Mouse (Mus musculus) embryonic facial prominence, embryonic 10.5 days (tissue): ENCODE data around the gene Megf6. TPM values are rescaled to one million over a fixed set of nuclear protein-coding genes. Genes with fewer than 3 reads are reported as not detected.
A peak's percentile ranks its signal among the peaks of the same experiment; 100 is the strongest.

ENCODE experiments used
- DNase-seq: peaks from one replicate; pipeline ENCODE4 v3.0.0-alpha.2; 2017; ENCODE audit warnings: low spot score
- H3K27ac ChIP-seq: fragments of 300-500 bp; sonication (generic); replicated peaks from 2 replicates; pipeline ENCODE4 v1.5.1; 2016; ENCODE audit warnings: mild to moderate bottlenecking
- H3K27me3 ChIP-seq: fragments of 300-500 bp; sonication (generic); replicated peaks from 2 replicates; pipeline ENCODE4 v1.6.1; 2016; ENCODE audit warnings: low read depth, mild to moderate bottlenecking; ENCODE audit not compliant: poor library complexity, severe bottlenecking
- H3K36me3 ChIP-seq: fragments of 300-500 bp; sonication (generic); replicated peaks from 2 replicates; pipeline ENCODE4 v1.6.1; 2016; ENCODE audit warnings: mild to moderate bottlenecking, moderate library complexity
- H3K4me1 ChIP-seq: fragments of 300-500 bp; sonication (generic); 2 replicates; pipeline ENCODE4 v1.6.1; 2016
- H3K4me3 ChIP-seq: fragments of 300-500 bp; sonication (generic); 2 replicates; pipeline ENCODE4 v1.5.1; 2016; ENCODE audit warnings: mild to moderate bottlenecking, moderate library complexity
- H3K9me3 ChIP-seq: fragments of 300-500 bp; sonication (generic); 2 replicates; pipeline ENCODE4 v1.6.1; 2016; ENCODE audit warnings: mild to moderate bottlenecking
- WGBS: fragments of 180-500 bp; shearing (Covaris S2); methylation state at CpG from one replicate; pipeline ENCODE4 v1.1.7; 2016; 5-methylcytosine and 5-hydroxymethylcytosine counted together
- polyA plus RNA-seq: library from polyadenylated mRNA; unstranded; fragments of >200 nt; fragmentation: Nextera tagmentation; extraction: Ambion mirVana; gene quantifications from 2 replicates; pipeline ENCODE4 v1.2.1, GENCODE M21; 2016

Gene Megf6
- polyA plus RNA-seq, 1 experiment from 2014 or later, result 38.7 TPM

DNA sequence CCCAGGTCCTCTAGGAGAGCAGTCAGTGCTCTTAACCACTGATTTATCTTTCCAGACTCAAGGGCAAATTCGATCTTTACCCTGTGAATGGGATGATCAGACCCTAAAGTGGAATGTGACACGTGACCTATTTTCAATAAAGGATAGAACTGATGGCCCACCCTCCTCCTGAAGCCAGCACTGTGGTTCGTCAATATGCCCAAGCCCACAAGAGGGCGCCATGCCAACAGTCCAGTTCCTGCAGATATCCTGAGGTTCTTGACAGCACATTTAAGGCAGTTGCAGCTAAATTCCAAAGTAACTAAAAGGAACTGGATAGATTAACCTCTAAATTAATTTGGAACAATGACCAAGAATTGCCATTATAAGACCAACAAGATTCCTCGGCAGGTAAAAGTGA, 3.5 kb upstream of the Megf6 start:
- Histone ChIP-seq H3K36me3 (no peaks in the 10 kb centered on the region), H3K4me1 (peaks cover 29% of the 10 kb centered on the region), H3K9me3 (no peaks in the 10 kb centered on the region), H3K4me3 (no peak overlapping the region), H3K27me3 (peaks cover 39% of the 10 kb centered on the region), H3K27ac (no peak overlapping the region)
- peak; percentile 74 for DNase-seq
- WGBS, result 24% methylated on average over 5 of the region's 5 CpGs

DNA sequence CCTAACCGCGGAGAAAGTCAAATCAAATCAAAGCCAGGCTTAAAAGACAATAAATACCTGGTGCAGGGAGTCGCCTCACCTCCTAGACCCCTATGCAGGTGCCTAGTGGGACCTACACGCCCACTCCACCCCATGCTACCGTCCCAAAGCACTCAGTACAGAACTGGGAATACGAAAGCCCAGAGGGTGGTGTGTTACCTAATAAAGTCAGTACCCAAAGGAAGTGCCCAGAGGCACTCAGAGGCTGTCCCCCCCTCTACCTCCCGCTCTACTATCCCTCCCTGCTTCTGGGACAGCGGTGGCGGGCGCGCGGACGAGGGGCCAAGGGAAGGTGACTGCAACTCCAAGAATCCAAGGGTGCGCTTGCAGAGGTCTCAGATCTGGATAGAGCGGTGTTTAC, 509 bp upstream of the Megf6 start:
- H3K4me3 ChIP-seq, result peak overlapping the region; percentile 78
- H3K27ac ChIP-seq, result peak overlapping the region; percentile 68; the same call in 1 of the 2 replicates
- peaks cover 8% of the 10 kb centered on the region; the same call in 1 of the 2 replicates for H3K36me3 ChIP-seq
- H3K27me3 ChIP-seq, result peaks cover 61% of the 10 kb centered on the region
- no peak for DNase-seq
- WGBS, result under 1% methylated on average over 15 of the region's 15 CpGs
- H3K9me3 ChIP-seq, result no peaks in the 10 kb centered on the region
- H3K4me1 ChIP-seq, result peaks cover 59% of the 10 kb centered on the region

DNA sequence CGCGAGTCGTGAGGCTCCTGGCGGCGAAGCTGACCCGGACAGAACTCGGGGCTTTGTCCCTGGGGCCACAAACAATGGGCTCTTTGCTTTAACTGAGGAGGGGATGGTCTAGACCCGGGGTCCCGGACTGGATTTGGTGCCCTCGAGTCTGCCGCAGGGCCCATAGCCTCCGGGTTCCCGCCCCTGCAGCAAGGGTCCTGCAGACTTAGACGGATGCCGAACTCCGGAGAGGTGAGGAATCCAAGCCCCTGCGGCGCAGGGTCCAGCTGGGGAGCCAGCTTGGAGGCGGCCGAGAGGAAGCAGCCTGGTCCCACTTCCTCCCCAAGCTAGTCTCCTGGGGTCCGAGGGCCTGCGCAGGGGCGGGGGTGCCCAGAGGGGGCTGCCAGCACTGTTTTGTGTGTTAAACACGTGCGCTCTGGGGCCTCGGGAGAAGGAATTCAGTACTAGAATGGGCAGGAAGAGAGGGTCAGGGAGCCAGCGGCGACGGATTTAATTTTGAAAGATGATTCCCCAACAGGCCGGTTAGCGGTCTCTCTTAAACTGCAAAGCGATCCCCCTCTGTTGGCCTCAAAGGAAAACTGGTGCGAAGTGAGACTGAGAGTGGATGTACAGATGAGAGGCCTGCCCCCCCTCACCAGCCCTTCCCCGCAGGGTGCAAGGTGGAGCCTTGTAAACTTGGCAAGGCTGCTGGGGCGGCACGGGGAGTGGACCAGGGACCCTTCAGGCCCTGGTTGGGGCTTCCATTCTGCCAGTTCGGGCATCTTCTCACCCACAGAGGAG, 811 bp downstream of the Megf6 start:
- H3K36me3 ChIP-seq, result peaks cover 8% of the 10 kb centered on the region; the same call in 1 of the 2 replicates
- no peaks in the 10 kb centered on the region for H3K9me3 ChIP-seq
- H3K27me3 ChIP-seq, result peaks cover 61% of the 10 kb centered on the region
- DNase-seq, result peak; percentile 81
- H3K4me1 ChIP-seq, result peaks cover 72% of the 10 kb centered on the region
- H3K27ac ChIP-seq, result peak overlapping the region; percentile 87
- peak overlapping the region; percentile 78 for H3K4me3 ChIP-seq
- under 1% methylated on average over 37 of the region's 37 CpGs for WGBS

DNA sequence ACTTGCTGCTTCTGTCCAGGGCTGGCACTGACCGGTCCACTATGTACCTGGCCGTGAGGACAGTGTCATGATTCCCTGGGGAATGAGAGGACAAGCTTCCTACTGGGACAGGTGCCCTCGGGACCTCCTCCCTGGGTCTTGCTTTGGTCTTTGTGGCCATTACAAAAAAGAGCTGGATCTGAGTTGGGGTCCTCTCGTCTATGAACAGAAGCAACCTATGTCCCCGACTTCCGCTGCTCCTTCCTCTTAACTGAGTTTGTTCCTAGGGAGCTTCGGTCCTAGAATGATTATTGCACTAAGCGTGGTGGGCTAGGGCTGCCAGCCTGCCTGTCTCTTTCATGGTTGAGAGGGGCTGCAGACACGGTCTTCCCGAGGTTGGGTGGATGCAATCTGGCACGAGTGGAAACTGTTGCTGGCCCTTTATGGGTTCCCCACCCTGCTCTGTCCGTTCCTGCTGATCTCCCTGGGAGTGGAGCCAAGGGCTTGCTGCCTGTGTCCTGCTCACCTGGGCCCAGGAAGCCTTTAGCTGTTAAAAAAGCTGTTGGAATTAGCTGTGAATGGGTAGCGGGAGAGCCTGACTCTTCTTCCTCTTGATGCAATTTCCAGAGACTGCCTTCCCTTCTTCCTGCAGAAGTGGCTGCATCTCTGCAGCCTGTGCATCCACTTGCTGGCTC, 1.5 kb downstream of the Megf6 start:
- WGBS, result 38% methylated on average over 13 of the region's 13 CpGs
- Histone ChIP-seq H3K27me3 (peaks cover 61% of the 10 kb centered on the region), H3K4me3 (peak overlapping the region; percentile 78), H3K36me3 (peaks cover 13% of the 10 kb centered on the region), H3K27ac (peak overlapping the region; percentile 87; the same call in 1 of the 2 replicates), H3K4me1 (peaks cover 79% of the 10 kb centered on the region), H3K9me3 (no peaks in the 10 kb centered on the region)
- DNase-seq, result no peak

DNA sequence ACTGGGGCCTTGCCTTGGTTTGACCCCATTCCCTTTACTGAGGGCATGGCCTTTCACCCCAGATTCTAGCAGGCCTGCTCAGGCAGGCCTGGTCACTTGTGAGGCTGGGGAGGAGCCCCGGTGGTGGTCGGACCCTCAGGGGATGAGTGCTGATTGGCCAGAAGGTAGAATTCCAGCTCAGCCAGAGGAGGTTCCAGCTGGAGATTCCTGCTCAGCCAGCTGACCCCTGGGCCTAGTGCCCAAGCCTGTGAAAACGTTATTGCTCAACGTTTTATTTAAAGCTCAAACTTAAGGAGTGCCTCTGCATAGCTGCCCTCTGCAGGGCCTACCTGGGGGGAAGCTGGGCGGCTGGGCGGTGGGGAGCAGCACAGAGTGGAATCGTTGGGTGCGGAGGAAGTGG, 6.7 kb downstream of the Megf6 start:
- peaks cover 21% of the 10 kb centered on the region for H3K27me3 ChIP-seq
- H3K27ac ChIP-seq, result peak overlapping the region; percentile 31; the same call in 1 of the 2 replicates
- H3K4me1 ChIP-seq, result peaks cover 78% of the 10 kb centered on the region
- DNase-seq, result peak; percentile 49
- no peak overlapping the region for H3K4me3 ChIP-seq
- H3K36me3 ChIP-seq, result peaks cover 57% of the 10 kb centered on the region
- 41% methylated on average over 8 of the region's 8 CpGs for WGBS
- H3K9me3 ChIP-seq, result no peaks in the 10 kb centered on the region

DNA sequence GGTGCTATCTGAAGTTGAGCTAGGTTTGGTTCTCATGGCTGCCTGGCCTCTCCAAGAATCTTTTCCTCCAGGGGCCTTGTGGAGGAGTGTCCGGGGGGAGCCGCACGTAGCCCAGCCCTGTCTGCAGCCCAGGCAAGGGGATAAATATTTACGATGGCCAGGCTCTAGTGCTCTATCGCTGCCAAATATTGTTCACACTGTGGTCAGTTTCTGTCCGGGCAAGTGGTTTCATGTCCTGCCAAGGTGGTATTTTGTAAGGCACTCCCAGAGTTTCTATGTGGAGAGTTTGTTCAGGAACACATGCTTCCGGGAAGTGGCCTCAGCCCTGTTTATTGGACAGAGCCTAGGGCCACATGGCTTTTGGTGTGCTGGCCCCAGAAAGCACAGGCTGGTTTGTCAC, 10.5 kb downstream of the Megf6 start:
- H3K9me3 ChIP-seq, result no peaks in the 10 kb centered on the region
- WGBS, result 87% methylated on average over 7 of the region's 7 CpGs
- H3K27ac ChIP-seq, result no peak overlapping the region
- no peak overlapping the region for H3K4me3 ChIP-seq
- no peaks in the 10 kb centered on the region for H3K27me3 ChIP-seq
- no peak for DNase-seq
- peaks cover 41% of the 10 kb centered on the region for H3K4me1 ChIP-seq
- peaks cover 86% of the 10 kb centered on the region for H3K36me3 ChIP-seq

DNA sequence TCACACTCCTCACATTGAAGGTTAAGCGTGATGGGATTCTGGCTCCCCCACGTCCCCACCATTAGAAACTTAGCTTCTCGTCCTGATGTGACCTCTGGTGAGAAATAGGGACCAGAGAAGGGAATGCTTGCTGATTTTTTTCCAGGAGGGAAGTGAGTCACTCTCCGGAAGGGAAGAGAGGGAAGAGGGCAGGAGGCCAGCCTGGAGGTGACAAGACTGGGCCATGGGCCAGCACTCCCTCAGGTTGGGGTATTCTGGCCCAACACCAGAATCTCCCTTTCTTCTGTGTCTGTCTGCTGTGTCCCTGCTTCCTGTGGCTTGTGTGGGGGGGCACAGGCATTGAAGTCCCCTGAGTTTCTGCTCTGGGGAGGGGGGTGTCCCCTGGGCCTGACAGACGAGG, 13.0 kb downstream of the Megf6 start:
- Histone ChIP-seq H3K4me1 (peaks cover 21% of the 10 kb centered on the region), H3K9me3 (no peaks in the 10 kb centered on the region), H3K36me3 (peaks cover 88% of the 10 kb centered on the region), H3K27ac (no peak overlapping the region), H3K27me3 (no peaks in the 10 kb centered on the region), H3K4me3 (no peak overlapping the region)
- DNase-seq, result no peak
- WGBS, result 82% methylated on average over 5 of the region's 5 CpGs

DNA sequence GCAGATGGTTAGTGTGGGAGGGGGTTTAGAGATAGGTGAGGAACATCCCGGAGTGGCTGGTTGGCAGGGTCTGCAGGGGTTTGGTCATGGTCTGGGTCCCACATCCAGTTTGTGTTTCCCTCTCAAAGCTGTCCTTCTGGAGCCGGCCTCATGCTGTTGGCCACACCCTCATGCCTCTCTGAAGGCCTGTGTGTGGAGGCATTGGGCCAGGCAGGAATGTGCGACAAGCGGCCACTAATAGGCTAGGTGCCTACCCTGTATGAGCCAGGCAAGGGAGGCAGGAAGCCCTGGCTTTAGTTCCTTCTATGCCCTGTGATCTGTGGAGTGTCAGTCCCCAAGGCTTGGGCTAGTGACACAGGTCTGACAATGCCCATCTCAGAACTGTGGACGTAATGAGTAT, 14.5 kb downstream of the Megf6 start:
- H3K9me3 ChIP-seq, result no peaks in the 10 kb centered on the region
- H3K4me3 ChIP-seq, result no peak overlapping the region
- DNase-seq, result no peak
- H3K27me3 ChIP-seq, result no peaks in the 10 kb centered on the region
- H3K4me1 ChIP-seq, result peaks cover 20% of the 10 kb centered on the region
- peaks cover 86% of the 10 kb centered on the region for H3K36me3 ChIP-seq
- H3K27ac ChIP-seq, result no peak overlapping the region
- WGBS, result 76% methylated on average over 5 of the region's 5 CpGs

DNA sequence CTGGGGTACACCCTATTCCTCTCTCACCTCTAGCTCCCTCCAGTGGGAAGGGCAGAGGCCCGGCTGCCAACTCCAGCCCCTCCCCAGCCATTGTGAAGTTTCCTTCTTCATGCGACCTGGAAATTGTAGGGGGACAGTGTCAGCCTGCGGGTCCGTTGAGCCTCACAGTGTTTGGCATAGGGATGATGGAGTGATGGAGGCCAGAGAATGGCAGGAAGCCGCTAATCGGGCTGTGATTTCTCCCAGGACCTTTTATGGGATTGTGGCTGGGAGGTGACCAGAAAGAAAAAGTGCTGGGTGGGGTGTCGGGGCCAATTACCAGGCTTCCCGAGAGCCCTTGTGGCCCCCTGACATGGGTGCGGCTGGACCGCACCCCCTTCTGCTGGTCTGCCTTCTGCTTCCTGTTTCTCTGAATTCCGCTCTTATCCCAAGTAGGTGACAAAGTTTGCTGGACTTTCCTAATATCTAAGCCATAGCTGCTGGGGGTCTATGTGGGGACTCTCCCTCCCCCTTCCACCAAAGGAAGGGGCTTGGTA, 15.5 kb downstream of the Megf6 start:
- H3K36me3 ChIP-seq, result peaks cover 87% of the 10 kb centered on the region
- no peak overlapping the region for H3K27ac ChIP-seq
- H3K9me3 ChIP-seq, result no peaks in the 10 kb centered on the region
- no peak overlapping the region for H3K4me3 ChIP-seq
- 85% methylated on average over 11 of the region's 11 CpGs for WGBS
- no peak for DNase-seq
- peaks cover 24% of the 10 kb centered on the region for H3K4me1 ChIP-seq
- H3K27me3 ChIP-seq, result no peaks in the 10 kb centered on the region

DNA sequence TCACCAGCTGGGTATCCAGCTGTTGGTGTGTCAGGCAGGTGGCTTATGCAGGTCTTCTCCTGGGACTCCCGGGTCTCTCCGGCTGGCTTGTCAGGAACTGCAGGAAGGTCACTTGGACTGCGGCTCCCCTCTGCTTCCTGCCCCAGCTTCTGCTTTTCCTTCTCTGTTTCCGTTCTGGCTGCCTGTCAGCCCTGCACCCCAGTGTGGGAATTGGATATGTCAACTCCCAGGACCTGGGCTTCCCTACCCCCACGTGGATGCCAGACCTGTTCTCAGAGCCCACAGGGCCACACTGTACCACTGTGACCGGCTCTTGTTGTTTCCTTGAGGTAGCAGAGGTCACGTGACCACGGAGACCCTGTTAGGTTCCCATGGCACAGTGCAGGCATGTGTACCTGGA, 18.4 kb downstream of the Megf6 start:
- DNase-seq, result no peak
- Histone ChIP-seq H3K27me3 (no peaks in the 10 kb centered on the region), H3K4me1 (peaks cover 20% of the 10 kb centered on the region), H3K36me3 (peaks cover 82% of the 10 kb centered on the region), H3K4me3 (no peak overlapping the region), H3K9me3 (no peaks in the 10 kb centered on the region), H3K27ac (no peak overlapping the region)
- 70% methylated on average over 8 of the region's 8 CpGs for WGBS

DNA sequence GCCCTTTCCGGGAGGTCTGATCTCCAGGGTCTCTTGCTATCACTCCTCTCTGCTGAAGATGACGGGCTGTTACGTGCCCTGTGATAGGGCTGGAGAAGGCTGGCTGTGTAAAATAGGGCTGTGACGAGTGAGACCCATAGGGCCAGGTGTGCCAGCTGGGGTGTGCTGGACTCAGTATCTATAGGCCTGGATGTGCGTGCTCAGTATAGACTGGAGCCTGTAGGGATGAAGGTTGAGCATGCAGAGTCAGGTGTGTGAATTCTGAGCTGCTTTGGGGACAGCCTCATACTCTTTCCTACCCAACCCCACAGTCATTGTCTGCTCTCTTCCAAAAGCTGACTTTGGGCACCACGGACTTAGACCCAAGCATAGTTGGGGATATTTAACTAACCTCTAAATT, 27.4 kb downstream of the Megf6 start:
- Histone ChIP-seq H3K9me3 (no peaks in the 10 kb centered on the region), H3K4me1 (peaks cover 54% of the 10 kb centered on the region), H3K27me3 (no peaks in the 10 kb centered on the region), H3K36me3 (peaks cover 26% of the 10 kb centered on the region), H3K4me3 (0 out of 2 replicates have a peak overlapping the region, but pooled peaks have one; percentile 17), H3K27ac (peak overlapping the region; percentile 89)
- WGBS, result 31% methylated on average over 6 of the region's 6 CpGs
- peak; percentile 50 for DNase-seq

DNA sequence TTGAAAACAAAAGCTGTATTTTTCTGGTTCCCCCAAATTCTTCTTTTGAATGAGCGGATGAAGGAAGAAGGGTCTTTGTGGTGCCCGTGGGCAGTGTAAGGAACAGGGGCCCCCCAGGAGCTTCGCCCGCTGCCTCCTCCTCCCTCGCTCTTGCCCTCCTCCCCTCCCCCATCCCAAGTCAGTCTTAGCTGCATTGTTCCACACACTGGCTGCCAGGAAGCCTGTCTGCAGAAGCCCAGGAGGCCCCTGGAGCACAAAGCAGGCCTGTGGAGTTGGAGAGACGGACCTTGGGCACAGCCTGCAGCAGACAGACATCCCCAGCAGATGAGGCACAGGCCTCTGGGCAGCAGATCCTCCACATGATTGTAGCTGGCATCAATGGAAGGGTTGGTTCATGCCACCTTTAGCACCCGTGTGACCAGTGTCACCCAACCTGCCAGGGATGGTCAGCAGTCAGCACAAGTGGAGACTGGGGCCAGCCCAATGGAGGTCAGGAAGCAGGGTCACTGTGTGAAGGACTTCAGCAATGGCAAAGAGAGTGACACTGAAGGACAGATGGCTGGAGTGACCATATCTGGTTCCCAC, 27.9 kb downstream of the Megf6 start:
- DNase-seq, result peak; percentile 58
- 18% methylated on average over 7 of the region's 7 CpGs for WGBS
- H3K36me3 ChIP-seq, result peaks cover 30% of the 10 kb centered on the region
- no peaks in the 10 kb centered on the region for H3K9me3 ChIP-seq
- no peaks in the 10 kb centered on the region for H3K27me3 ChIP-seq
- H3K4me1 ChIP-seq, result peaks cover 54% of the 10 kb centered on the region
- peak overlapping the region; percentile 89 for H3K27ac ChIP-seq
- H3K4me3 ChIP-seq, result peak overlapping the region; percentile 31; the same call in 1 of the 2 replicates
